Mouse (Mus musculus) left cerebral cortex, postnatal 14 days (tissue): Measurements from ENCODE around the gene Klrb1c. TPM values are rescaled to one million over a fixed set of nuclear protein-coding genes. Genes with fewer than 3 reads are reported as not detected.
"Not testable (repeated sequence)": the region's sequence is repeated elsewhere in the genome, so short reads cannot be mapped to it uniquely, and the experiment has no call there.

ENCODE experiments used
- DNase-seq, 2 experiments: peaks; one replicate each; pipeline ENCODE4 v3.0.0; 2021 to 2022; ENCODE audit warnings: low spot score in 2 of 2, mixed read lengths in 1 of 2
- intact Hi-C: fragments of 180-260 bp; cut with DNase I; formaldehyde crosslinking; loops from one replicate; pipeline ENCODE4 v1.15.1; 2025
- total RNA-seq, 2 experiments: library from RNA; stranded (reverse); gene quantifications; 2 replicates each; pipeline ENCODE4 v1.2.3; 2021

Klrb1c gene
- total RNA-seq, 2 experiments from 2014 or later: not detected

DNA sequence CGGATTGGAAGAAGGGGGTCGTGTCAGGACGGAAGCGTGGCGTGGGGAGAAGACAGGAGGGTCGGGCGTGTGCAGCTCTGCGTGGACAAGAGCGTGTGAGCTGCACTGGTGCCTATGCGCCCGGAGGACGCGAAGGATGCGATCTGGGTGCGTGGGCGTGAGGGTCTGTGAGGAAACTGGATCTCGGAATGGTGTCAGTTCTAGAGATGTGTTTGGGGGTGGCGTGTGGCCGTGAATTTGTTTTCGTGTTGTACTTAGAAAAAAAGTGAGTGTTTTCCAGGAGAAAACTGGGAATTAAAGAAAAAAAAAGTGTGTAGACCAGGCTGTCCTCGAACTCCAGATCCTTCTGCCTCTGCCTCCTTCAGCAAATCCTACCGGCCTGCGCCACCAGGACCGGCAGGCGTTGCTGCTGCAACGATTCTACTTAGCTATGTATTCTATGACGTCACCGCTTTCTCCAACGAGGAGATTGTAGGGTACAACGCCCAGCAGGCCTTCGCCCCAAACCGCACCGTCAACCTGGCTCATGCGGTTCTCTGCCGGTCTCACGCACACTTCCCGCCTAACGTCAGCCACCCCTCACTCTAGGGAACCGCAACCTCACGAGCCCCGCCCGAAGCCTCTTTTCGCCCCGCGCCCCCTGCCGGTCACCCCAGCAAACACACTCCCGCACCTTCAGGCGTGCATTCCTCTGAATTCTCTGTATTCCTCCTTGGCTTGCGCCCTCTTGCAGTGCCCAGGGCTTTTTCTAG is 10.3 kb upstream of the Klrb1c start:
- intact Hi-C loops: not testable (repeated sequence)
- peak; percentile 89 for DNase-seq

- intact Hi-C loops: not testable (repeated sequence)
- DNase-seq: peak; percentile 69 to 79
Observed at GRCm38 (mm10) chr6:128798772-128799143, 9.7 kb upstream of the Klrb1c start.

DNA sequence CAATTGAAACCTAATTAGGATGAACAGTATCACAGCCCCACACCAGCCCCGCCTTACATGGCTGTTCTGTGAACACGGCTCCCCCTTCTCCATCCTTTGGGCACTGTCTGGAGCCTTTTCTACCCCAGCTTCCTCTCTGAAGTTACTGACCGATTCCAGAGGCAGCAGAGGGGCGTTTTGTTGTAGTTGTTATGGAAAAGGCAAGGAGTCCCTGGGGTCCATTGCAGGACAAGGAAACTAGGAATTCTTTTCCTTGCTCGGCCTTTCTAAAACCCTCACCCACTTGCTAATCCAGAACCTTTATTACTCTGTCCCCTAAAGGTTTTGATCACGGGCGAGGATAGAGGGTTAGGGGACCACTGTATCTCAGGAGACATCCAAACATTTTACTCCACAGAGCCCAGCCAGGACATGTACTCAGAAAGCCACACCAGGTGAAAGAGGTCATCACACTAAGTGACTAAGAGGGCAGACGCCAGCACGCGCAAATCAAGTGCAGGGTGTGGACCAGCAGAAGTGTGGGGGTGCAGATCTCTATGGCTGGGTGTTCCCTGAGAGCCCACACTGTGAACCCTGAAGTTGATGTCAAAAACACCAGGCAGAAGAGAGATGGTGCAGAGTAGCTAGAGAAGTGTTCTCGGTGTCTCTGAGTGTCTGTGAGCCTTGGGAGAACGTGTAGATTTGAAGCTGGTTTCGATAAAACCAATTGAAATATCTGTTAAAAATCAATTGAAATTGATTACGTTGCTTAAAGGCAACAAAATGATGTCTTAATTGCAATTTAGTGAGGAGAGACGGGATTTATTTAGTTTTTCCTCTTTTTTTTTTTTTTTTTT is 9.1 kb upstream of the Klrb1c start:
- intact Hi-C loops: no loop called here
- peak in 1 of 2 experiments; percentile 5 for DNase-seq

DNA sequence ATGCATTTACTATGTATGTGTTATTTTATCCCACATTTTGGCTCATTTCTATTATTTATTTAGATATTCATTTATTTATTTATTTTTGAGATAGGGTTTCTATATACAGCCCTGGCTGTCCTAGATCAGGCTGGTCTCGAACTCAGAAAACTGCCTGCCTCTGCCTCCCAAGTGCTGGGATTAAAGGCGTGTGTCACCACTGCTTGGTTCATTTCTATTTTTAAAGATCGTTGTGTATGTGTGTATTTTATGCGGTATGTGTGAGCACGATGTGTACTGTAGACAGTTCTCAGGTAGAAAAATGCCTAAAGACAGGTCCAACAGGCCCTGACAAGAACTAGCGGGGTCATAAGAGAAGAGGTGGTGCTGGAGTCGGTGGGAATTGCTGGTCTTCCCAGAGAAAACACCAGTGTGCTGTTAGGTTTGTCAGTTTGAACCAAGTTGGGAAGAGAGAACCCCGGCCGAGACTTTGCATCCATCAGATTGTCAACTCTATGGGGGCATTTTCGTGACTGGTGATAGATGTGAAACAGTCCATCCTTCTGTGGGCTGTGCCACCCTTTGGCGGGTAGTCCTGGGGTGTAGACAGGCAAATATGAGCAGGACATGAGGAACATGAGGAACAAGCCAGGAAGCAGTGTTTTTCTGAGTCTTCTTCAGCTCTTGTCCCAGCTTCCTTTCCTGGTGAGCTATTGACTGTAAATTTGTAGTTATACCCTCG is 8.3 kb upstream of the Klrb1c start:
- intact Hi-C loops: no loop called here
- no peak for DNase-seq

DNA sequence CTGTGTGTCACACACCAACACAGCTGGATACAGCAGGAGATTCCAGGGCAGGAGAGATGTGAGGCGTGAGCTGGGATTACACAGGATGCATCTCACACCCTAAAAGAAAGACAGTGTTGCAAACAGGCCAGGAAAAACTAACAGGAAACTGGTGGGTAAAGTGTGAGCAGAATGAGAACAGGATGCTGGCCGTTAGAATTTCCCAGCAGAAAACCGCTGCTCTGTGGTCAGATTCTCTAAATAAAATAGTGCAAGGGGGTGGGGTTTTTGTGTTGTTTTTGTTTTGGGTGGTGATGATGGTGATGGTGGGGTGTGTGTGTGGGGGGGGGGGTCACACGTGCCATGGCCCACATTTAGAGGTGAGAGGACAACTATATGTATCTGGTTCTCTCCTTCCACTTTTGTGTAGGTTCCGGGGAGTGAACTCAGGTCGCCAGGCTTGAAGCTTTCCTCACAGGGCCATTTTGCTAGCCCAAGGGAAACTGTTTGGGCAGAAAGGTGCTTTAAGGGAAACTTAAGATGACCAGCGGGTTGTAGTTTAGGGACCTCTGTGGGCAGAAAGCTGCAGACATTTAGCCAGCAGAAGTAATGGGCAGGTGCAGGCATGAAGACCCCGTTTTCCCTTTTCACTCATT is 7.4 kb upstream of the Klrb1c start:
- intact Hi-C loops: no loop called here
- no peak for DNase-seq

DNA sequence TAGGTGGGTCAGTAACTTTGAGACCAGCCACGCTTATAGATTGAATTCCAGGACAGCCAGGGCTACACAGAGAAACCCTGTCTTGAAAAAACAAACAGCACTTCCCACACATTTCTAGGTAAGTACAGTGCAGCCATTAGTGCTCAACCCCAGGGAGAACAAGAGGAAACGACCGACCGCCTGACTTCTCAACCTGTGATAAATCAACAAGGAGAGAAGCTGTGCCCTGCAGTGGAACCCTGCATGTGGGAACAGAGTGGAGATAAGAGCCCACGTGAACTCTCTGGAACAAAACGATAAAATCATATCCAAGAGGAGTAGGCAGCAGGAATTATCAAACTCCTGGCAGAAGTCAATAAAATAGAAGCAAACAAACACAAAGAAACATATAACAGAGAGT is 4.7 kb upstream of the Klrb1c start:
- no peak for DNase-seq
- intact Hi-C loops: no loop called here

DNA sequence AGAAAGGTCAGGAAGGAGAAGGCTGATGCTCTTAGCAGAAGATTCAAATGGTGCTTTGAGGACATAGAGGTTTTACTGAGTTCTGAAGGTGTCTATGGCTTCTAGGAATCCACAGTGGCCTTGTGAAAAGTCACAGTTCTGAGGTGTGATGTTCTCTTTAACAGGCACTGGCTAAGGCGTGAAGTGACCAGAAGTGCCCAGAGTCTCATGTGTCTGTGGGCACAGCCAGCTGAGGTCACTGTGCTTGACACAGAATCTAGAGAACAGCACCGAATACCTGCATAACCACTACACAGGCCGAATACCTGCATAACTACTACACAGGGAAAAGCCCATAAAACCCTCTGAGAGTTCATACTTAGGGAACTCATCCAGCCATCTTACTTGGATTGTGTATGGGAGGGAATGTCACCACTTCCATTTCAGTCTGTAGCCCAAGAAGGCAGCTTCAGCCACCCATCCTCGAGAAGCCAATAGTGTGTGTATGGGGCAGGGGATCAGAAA is 1.5 kb upstream of the Klrb1c start:
- intact Hi-C loops, DNase-seq: not testable (repeated sequence)

DNA sequence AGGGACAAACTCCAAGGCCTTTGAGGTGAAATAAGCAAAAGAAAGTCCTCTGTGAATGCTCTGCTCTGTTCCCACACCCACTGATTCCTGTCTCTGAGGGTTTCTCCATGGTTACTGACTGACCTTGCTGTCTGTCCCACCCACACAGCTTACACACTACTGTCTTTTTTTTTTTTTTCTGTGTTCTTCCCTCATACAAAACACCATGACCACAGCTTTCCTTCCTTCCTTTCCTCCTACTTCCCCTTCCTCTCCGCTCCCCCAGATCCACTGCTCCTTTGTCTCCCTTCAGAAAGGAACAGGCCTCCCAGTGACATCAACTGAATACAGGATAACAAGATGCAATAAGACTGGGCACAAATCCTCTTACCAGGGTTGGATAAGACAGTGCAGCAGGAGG is 498 bp downstream of the Klrb1c start:
- intact Hi-C loops: no loop called here
- no peak for DNase-seq

DNA sequence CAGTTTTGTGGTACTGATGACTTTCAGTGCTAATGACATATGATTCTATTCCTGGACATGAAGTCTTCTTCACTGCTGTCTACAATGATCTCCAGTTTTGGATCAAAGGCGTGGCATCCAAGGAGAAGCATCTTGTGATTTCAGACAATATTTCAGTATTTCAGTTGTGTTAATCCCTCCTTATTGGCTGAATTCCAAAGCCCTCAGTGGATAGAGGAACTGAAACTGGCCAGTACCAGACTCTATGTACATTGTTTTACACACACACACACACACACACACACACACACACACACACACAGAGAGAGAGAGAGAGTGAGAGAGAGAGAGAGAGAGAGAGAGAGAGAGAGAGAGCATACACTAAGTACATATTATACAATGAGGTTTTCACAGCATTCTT is 2.6 kb downstream of the Klrb1c start:
- intact Hi-C loops, DNase-seq: not testable (repeated sequence)

GRCm38 (mm10) chr6:128769481-128770253 is 19.3 kb downstream of the Klrb1c start:
- intact Hi-C loops: loop anchor here (10.0 kb wide), 1 partner anchor 465 kb away; no protein-coding TSS in a partner anchor
- DNase-seq: no peak

GRCm38 (mm10) chr6:128768047-128768446 is 21.0 kb downstream of the Klrb1c start:
- intact Hi-C loops: loop anchor here (10.0 kb wide), 1 partner anchor 467 kb away; no protein-coding TSS in a partner anchor
- no peak for DNase-seq

GRCm38 (mm10) chr6:128766486-128767254 is 22.3 kb downstream of the Klrb1c start:
- intact Hi-C loops: loop anchor here (10.0 kb wide), 1 partner anchor 468 kb away; no protein-coding TSS in a partner anchor
- DNase-seq: peak in 1 of 2 experiments; percentile 39

GRCm38 (mm10) chr6:128765211-128765610 is 23.8 kb downstream of the Klrb1c start:
- intact Hi-C loops: loop anchor here (10.0 kb wide), 1 partner anchor 470 kb away; no protein-coding TSS in a partner anchor
- DNase-seq: no peak

DNA sequence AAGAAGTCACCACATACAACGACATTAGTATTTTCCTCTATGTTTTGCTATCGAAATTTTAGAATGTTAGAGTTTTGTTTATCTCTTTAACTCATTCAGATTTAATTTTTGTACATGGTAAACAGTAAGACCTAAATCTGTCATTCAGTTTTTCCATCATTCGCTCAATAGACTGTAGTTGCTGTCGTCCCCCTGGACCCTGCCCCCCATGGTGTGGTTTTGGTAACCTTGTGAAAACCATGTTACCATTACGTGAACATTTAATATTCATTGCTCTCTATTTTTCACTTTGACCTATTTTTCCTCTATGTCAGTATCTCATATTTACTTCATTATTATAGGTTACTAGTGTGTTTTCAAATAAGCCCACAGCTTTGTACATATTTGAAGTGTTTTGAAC is 24.4 kb downstream of the Klrb1c start:
- no peak for DNase-seq
- intact Hi-C loops: loop anchor here (1.0 to 10.0 kb wide), 2 partner anchors 38 to 470 kb away; no protein-coding TSS in a partner anchor

- intact Hi-C loops: loop anchor here (1.0 to 10.0 kb wide), 2 partner anchors 38 to 471 kb away; no protein-coding TSS in a partner anchor
Observed at GRCm38 (mm10) chr6:128763736-128764523, 25.1 kb downstream of the Klrb1c start.

DNA sequence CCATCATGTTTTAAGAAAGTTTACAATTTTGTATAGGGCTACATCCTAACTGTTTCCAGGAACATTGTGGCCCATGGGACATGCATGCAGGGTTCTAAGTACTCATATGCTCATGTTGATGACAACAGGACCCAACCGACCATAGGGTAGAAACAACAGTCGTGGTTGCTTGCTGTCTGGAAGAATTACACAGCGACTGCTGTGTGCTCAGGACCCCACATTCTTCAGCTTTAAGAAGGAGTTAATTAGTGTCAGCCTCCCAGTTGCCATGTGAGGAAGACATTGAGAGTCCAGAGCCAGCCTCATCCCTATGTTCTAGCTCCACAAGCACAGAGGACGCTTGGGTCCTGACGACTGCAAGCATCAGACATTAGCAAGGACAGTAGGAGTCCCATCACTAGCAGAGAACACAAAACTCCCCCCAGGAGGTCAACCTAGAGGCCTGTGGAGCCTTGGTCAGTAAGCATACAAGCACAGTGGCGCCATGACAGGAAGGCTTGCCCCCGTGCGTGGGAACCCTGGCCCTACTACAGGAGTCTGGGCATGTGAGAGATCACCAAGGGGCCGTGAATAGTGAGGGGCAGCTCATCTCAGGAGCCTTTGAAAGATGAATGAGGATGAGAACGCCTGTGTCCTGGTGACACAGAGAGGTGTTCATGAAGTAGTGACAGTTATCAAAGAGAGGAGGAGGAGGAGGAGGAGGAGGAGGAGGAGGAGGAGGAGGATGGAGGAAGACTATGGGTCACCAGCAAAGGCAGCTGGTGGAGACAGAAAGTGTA is 25.9 kb downstream of the Klrb1c start:
- intact Hi-C loops: loop anchor here (10.0 kb wide), 1 partner anchor 472 kb away; no protein-coding TSS in a partner anchor
- DNase-seq: not testable (repeated sequence)

More at GRCm38 (mm10) chr6:128763736-128764523, 25.1 kb downstream of the Klrb1c start:
- peak; percentile 97 to 100 for DNase-seq
